Mouse (Mus musculus) lung, embryonic 15.5 days (tissue): ENCODE results near the gene Trpm5. TPM values are rescaled to one million over a fixed set of nuclear protein-coding genes. Genes with fewer than 3 reads are reported as not detected.

ENCODE experiments used
- ATAC-seq: fragments of 200-750 bp; cut with Nextera tagmentation; 2 replicates; pipeline ENCODE4 v1.8.0; 2017; ENCODE audit warnings: moderate number of reproducible peaks, borderline replicate concordance; ENCODE audit not compliant: low FRiP score, low TSS enrichment; ENCODE audit errors: extremely low read depth
- H3K27ac ChIP-seq: fragments of 300-500 bp; sonication (generic); 2 replicates; pipeline ENCODE4 v1.5.1; 2015; ENCODE audit warnings: moderate library complexity, mild to moderate bottlenecking, inconsistent platforms
- H3K27me3 ChIP-seq: fragments of 300-500 bp; sonication (generic); 2 replicates; pipeline ENCODE4 v1.6.1; 2015; ENCODE audit warnings: inconsistent platforms
- H3K36me3 ChIP-seq: fragments of 300-500 bp; sonication (generic); 2 replicates; pipeline ENCODE4 v1.6.1; 2015; ENCODE audit warnings: inconsistent platforms
- H3K4me1 ChIP-seq: fragments of 300-500 bp; sonication (generic); 2 replicates; pipeline ENCODE4 v1.6.1; 2015; ENCODE audit warnings: inconsistent platforms
- H3K4me2 ChIP-seq: fragments of 300-500 bp; sonication (generic); 2 replicates; pipeline ENCODE4 v1.6.1; 2015; ENCODE audit warnings: inconsistent platforms, mild to moderate bottlenecking, moderate library complexity
- H3K4me3 ChIP-seq: fragments of 300-500 bp; sonication (generic); 2 replicates; pipeline ENCODE4 v1.5.1; 2015; ENCODE audit warnings: mild to moderate bottlenecking, inconsistent platforms
- H3K9ac ChIP-seq: fragments of 300-500 bp; sonication (generic); 2 replicates; pipeline ENCODE4 v1.6.1; 2015; ENCODE audit warnings: inconsistent platforms
- H3K9me3 ChIP-seq: fragments of 300-500 bp; sonication (generic); 2 replicates; pipeline ENCODE4 v1.6.1; 2016; ENCODE audit warnings: inconsistent platforms
- WGBS: fragments of 180-500 bp; shearing (Covaris S2); methylation state at CpG from one replicate; pipeline ENCODE4 v1.1.7; 2015; 5-methylcytosine and 5-hydroxymethylcytosine counted together
- polyA plus RNA-seq: library from polyadenylated mRNA; unstranded; fragments of >200 nt; fragmentation: Nextera tagmentation; extraction: Ambion mirVana; gene quantifications from 2 replicates; pipeline ENCODE4 v1.2.1, GENCODE M21; 2015

Trpm5 gene
- polyA plus RNA-seq, 1 experiment from 2014 or later = 4.4 TPM

DNA sequence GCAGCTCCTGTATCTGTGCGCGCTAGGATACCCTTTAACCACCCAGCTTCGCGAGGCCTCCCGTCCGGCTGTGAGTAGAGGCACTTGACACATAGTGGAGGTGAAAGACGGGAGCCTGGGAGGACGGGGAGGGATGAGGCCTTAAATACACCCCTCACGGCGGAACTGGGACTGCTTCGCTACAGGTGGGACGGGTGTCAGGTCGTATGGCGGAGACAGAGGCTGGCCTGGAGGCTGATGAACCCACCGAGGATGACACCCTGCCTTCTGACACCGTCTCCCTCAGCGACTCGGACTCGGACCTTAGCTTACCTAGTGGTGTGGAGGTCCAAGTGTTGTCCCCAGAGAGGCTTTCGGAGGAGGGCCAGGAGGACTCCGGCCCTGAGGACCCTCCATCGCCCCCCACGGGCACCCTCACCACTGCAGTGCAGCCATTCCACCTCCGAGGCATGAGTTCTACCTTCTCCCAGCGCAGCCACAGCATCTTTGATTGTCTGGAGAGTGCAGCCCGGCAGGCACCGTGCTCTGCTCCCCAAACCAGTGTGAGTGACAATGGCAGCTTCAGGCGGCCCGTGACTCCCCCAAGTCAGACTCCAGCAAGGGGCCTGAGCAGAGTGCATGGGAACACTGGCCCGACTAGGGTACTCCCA, 24.6 kb downstream of the Trpm5 start:
- Histone ChIP-seq H3K4me3 (peak overlapping the region; percentile 88), H3K4me2 (peak overlapping the region; percentile 98), H3K27me3 (no peaks in the 10 kb centered on the region), H3K27ac (peak overlapping the region; percentile 95), H3K36me3 (peaks cover 36% of the 10 kb centered on the region), H3K9ac (peak overlapping the region; percentile 96), H3K4me1 (peaks cover 24% of the 10 kb centered on the region), H3K9me3 (no peaks in the 10 kb centered on the region)
- peak; percentile 4; the same call in 1 of the 2 replicates for ATAC-seq
- 6% methylated on average over 30 of the region's 30 CpGs for WGBS

DNA sequence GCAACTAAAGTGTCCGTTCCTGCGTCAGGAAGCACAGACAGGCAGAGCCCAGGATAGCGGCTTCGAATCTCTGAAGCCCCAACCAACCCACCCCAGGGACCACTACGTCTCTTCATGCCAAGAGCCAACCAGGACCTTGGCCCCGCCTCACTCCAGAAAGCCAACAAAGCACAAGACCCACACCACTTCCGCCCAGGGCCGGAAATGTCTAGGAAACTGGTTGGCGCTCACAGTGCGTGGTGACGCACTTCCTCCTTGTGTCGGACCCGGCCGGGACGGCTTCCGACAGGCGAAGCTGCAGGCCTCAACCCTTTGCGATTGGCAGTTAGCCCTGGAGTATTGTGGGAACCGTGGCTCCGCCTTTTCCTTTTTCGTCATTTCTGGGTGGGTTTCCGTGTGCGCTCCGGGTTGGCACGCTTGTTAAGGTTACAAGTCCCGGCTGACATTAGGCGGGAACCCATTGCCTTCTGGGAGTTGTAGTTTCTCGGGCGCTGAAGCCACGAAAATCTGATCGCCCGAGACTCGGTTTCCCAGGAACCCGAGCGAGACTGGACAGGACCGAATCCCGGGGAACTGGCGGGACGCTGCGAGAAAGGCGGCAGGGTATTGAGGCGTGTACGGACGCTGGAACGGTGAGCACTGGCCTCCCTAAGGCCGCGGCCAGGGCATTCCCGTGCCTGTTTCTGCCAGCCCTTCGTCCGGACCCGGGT, 25.4 kb downstream of the Trpm5 start, which contains the start of gene Tssc4:
Tssc4 (plus strand) TSS at position 368 of the 710 bp plus-strand sequence.
- Histone ChIP-seq H3K27ac (peak within 1 kb of the TSS; percentile 95), H3K36me3 (peaks cover 44% of the 10 kb centered on the region), H3K27me3 (no peaks in the 10 kb centered on the region), H3K4me1 (peaks cover 24% of the 10 kb centered on the region), H3K4me3 (peak within 1 kb of the TSS; percentile 88), H3K9ac (peak within 1 kb of the TSS; percentile 96), H3K9me3 (no peaks in the 10 kb centered on the region), H3K4me2 (peak within 1 kb of the TSS; percentile 98)
- WGBS = under 1% methylated on average over 51 of the region's 51 CpGs
- ATAC-seq = peak; percentile 94

DNA sequence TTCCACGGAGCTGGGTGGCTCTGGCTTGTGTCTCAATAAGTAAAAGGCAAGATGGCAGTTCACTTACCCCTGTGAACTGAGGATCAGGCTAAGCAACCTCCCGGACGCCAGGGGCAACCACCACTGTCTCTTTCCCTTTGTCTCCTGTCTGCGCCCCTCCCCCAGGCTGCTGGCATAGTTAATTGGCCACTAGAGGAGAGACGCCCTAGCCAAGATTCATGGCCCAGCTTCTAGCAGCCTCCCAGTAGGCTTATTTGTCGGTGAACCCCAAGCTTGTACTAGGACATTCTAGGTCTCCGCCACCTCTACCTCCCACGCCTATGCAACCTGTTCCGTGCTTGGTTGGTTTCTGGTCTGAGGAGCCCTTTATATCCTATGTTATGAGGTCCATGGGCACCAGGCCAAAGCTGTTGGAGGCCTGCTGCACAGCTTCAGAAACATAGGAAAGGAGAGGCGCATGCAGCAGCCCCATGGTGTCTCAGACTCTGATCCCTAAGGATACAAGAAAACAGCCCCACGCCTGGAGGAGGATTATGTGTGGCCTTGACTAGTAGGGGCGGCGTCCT, 26.0 kb downstream of the Trpm5 start:
- Histone ChIP-seq H3K36me3 (peaks cover 50% of the 10 kb centered on the region), H3K27me3 (no peaks in the 10 kb centered on the region), H3K4me3 (peak overlapping the region; percentile 88), H3K4me2 (peak overlapping the region; percentile 98), H3K27ac (peak overlapping the region; percentile 95), H3K4me1 (peaks cover 24% of the 10 kb centered on the region), H3K9ac (peak overlapping the region; percentile 22; the same call in 1 of the 2 replicates), H3K9me3 (no peaks in the 10 kb centered on the region)
- 48% methylated on average over 13 of the region's 13 CpGs for WGBS
- no peak for ATAC-seq

DNA sequence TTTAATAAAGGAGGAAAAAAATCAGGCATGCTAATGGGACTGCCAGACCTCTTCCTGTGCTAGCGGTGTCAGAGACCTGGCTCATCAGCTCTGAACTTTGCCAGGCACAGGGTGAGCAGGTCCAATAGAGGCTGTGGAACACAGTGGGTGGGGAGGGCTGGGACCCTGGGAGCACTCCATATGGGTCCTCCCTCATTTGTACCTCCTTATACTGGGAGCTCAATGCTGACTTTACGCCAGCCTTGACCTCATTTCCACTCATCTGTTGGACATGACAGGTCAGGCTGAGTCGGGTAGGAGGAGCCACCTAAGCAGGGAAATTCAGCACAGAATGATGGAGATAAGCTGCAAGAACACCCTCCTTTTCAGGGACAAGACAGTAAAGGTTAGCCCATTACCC, 26.5 kb downstream of the Trpm5 start:
- WGBS = 77% methylated on average over 3 of the region's 3 CpGs
- H3K27me3 ChIP-seq = no peaks in the 10 kb centered on the region
- H3K9ac ChIP-seq = no peak overlapping the region
- H3K4me3 ChIP-seq = no peak overlapping the region
- peaks cover 24% of the 10 kb centered on the region for H3K4me1 ChIP-seq
- no peaks in the 10 kb centered on the region for H3K9me3 ChIP-seq
- no peak overlapping the region for H3K4me2 ChIP-seq
- peaks cover 55% of the 10 kb centered on the region for H3K36me3 ChIP-seq
- peak overlapping the region; percentile 95 for H3K27ac ChIP-seq
- ATAC-seq = no peak

DNA sequence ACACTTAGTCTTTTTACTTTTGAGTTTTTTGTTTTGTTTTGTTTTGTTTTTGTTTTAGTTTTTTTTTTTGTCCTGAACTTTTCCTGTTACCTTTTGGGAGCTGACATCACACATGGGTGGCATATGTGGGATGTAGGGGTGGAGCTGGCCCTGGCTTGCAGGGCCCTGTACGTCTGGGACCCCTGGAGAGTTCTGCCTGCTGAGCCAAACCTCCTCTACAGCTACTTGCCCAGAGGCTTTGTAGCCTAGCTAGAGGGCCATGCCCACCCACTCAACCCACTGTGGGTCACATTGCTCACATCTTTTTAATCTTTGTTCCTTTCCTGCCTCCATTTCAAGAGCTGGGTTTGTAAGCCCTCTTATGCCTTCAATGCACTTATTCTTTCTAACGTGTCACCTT, 27.0 kb downstream of the Trpm5 start:
- Histone ChIP-seq H3K4me3 (no peak overlapping the region), H3K9me3 (no peaks in the 10 kb centered on the region), H3K9ac (no peak overlapping the region), H3K36me3 (peaks cover 60% of the 10 kb centered on the region), H3K4me1 (peaks cover 24% of the 10 kb centered on the region), H3K4me2 (no peak overlapping the region), H3K27me3 (no peaks in the 10 kb centered on the region), H3K27ac (0 out of 2 replicates have a peak overlapping the region, but pooled peaks have one; percentile 95)
- WGBS = 70% methylated on average over 2 of the region's 2 CpGs
- no peak for ATAC-seq

DNA sequence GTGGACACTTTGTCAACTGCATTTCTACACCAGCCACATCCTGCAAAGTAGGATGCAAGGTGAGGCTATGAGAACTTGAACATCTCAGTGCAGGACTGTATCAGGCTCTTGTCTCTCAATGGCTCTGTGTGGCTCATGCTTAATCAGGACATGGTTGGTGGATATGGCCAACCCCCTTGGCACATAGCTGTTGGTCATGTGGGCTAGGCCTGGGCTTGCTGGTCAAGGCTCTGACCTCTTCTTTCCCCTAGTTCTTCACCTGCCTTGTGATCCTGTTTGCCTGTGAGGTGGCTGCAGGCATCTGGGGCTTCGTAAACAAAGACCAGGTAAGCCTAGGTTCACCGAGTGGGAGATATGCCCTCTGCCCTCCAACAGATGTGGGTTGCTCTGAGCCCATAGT, 28.8 kb downstream of the Trpm5 start:
- WGBS = 81% methylated on average over 2 of the region's 2 CpGs
- Histone ChIP-seq H3K4me1 (peaks cover 19% of the 10 kb centered on the region), H3K4me3 (no peak overlapping the region), H3K9me3 (no peaks in the 10 kb centered on the region), H3K36me3 (peaks cover 77% of the 10 kb centered on the region), H3K27ac (no peak overlapping the region), H3K4me2 (no peak overlapping the region), H3K27me3 (no peaks in the 10 kb centered on the region), H3K9ac (no peak overlapping the region)
- ATAC-seq = no peak

DNA sequence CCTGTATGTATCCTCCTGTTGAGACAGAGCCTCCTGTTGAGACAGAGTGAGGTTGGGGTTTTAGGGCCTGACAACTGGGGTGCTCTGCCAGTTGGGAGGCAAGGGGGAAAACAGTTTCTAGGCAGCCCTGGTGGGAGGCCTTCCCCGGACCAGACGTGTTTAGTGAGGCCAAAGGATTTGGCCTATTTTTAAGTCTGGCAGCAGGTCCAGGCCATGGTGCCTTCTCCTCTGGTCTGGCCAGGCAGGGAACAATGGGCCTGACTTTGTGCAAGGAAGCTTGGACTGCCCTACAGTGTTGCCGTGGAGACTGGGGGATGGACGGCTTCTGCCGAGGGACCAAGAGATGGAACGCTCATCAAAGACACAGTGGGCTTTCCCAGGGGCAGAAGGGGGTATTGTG, 30.2 kb downstream of the Trpm5 start:
- no peaks in the 10 kb centered on the region for H3K9me3 ChIP-seq
- peaks cover 22% of the 10 kb centered on the region for H3K4me1 ChIP-seq
- ATAC-seq = no peak
- no peak overlapping the region for H3K4me2 ChIP-seq
- H3K36me3 ChIP-seq = peaks cover 83% of the 10 kb centered on the region
- no peak overlapping the region; the same call in 1 of the 2 replicates for H3K27ac ChIP-seq
- no peak overlapping the region for H3K9ac ChIP-seq
- 76% methylated on average over 6 of the region's 6 CpGs for WGBS
- H3K4me3 ChIP-seq = no peak overlapping the region
- no peaks in the 10 kb centered on the region for H3K27me3 ChIP-seq

DNA sequence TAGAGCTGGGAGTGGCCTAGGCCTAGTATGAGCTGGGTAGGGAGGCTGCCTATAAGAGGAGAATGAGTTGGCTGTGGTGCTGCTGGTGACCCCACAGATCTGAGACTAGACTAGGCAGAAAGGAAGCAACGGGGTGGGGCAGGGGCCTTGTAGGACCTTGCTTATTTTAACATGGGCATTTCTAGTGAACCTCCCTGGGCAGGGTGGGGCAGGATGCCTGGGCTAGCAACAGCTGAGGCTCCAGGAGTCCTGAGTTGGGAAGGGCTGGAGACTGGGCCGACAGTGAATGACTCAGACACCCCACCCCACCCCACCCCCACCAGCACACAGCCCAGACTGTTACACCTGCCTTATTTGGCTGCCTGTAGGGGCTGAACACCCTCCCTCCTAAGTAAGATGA, 31.7 kb downstream of the Trpm5 start:
- WGBS = 58% methylated on average over 2 of the region's 2 CpGs
- H3K9me3 ChIP-seq = no peaks in the 10 kb centered on the region
- H3K4me3 ChIP-seq = no peak overlapping the region
- H3K27ac ChIP-seq = no peak overlapping the region
- H3K4me2 ChIP-seq = no peak overlapping the region
- H3K4me1 ChIP-seq = peaks cover 26% of the 10 kb centered on the region
- ATAC-seq = no peak
- no peak overlapping the region for H3K9ac ChIP-seq
- no peaks in the 10 kb centered on the region for H3K27me3 ChIP-seq
- peaks cover 76% of the 10 kb centered on the region for H3K36me3 ChIP-seq

DNA sequence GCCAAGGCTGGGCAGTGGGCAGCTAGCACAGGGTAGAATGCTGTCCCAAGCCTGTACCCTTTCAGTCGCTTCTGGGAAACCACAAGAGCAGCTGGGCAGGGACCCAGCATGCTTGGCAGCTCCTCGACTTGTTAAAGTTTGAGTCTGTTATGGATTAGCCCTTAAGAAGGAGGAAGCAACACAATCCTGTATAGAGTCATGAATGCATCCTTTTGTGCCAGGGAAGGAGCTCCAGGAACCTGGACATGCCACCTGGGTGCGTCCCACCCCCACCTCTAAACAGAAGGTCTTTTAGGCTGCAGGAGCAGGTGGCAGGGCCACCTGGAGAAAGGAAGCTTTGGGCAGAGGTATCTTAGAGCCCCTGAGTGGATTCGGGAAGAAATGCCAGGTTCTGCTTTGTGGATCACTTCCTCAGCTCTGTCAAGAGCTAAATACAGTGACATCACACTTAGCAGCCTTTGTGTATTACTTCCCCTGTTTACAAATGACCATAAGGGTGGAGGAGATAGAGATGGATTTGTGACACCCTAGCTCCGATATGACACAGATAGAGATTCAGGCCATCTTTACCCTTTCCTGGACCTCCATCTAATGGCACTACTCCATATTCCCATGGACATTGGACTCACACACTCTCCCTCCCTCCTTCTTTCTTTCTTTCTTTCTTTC, 35.1 kb downstream of the Trpm5 start:
- Histone ChIP-seq H3K27ac (peak overlapping the region; percentile 78), H3K4me2 (peak overlapping the region; percentile 38; the same call in 1 of the 2 replicates), H3K9ac (no peak overlapping the region), H3K4me1 (peaks cover 59% of the 10 kb centered on the region), H3K27me3 (no peaks in the 10 kb centered on the region), H3K36me3 (peaks cover 51% of the 10 kb centered on the region), H3K4me3 (no peak overlapping the region), H3K9me3 (no peaks in the 10 kb centered on the region)
- ATAC-seq = no peak
- 47% methylated on average over 5 of the region's 5 CpGs for WGBS

DNA sequence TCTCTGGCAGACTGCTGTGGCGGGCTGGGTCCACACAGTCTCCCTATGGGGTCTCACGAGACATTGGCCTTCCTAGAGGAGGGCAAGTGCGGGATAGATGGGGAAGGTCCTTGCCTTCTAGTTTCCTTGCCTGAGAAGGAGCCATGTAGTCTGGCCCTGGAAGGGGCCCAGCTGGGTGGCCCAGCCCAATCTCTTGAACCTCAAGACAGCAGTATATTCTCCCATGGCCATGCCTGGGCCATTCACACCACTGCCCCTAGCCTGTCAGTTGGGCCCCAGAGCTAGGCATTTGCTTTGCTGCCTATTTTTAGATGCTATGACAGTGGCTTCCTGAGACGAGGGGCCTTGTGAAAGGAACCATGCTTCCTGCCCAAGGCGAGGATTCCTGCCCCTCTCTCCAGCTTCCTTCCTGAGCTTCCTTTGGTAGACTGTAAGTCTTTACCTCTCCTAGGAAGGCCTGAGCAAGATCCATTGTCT, 36.2 kb downstream of the Trpm5 start:
- Histone ChIP-seq H3K36me3 (peaks cover 40% of the 10 kb centered on the region), H3K4me1 (peaks cover 63% of the 10 kb centered on the region), H3K9me3 (no peaks in the 10 kb centered on the region), H3K27me3 (no peaks in the 10 kb centered on the region), H3K9ac (0 out of 2 replicates have a peak overlapping the region, but pooled peaks have one; percentile 12), H3K27ac (peak overlapping the region; percentile 78), H3K4me2 (peak overlapping the region; percentile 38), H3K4me3 (no peak overlapping the region)
- ATAC-seq = peak; percentile 19; the same call in 1 of the 2 replicates
- 48% methylated on average over 5 of the region's 5 CpGs for WGBS

DNA sequence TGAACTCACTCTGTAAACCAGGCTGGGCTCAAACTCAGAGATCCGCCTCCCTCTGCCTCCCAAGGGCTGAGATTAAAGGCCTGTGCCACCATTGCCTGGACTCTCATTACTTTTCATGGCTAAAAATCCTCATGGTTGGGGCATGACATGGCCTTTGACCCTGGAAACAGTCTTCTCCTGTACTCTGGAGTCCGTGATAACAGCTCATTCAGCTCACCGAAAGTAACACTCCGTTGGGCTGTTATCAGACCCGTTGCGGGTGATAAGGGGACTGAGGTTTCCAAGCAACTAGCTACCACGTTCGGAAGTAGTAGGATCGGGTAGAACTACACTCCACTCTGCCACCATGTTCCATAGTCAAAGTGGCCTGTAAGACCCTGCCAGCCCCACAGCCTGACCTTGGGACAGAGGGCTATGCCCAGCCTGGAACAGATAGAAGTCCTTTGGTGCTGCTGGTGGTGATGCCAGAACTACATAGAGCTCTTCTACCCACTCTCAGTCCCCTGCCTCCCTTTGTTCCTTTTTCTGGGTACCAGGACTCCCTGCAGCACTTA, 36.7 kb downstream of the Trpm5 start:
- Histone ChIP-seq H3K36me3 (peaks cover 35% of the 10 kb centered on the region), H3K9ac (no peak overlapping the region), H3K4me3 (no peak overlapping the region), H3K4me2 (peak overlapping the region; percentile 17), H3K27ac (peak overlapping the region; percentile 78), H3K27me3 (no peaks in the 10 kb centered on the region), H3K9me3 (no peaks in the 10 kb centered on the region), H3K4me1 (peaks cover 63% of the 10 kb centered on the region)
- WGBS = 22% methylated on average over 9 of the region's 9 CpGs
- no peak for ATAC-seq
